Mouse (Mus musculus): Measurements from ENCODE around the gene Rnf41. TPM values are rescaled to one million over a fixed set of nuclear protein-coding genes. Genes with fewer than 3 reads are reported as not detected.

The Rnf41 gene
- total RNA-seq, 2 experiments from 2014 or later: 69.5 to 71.8 TPM

DNA sequence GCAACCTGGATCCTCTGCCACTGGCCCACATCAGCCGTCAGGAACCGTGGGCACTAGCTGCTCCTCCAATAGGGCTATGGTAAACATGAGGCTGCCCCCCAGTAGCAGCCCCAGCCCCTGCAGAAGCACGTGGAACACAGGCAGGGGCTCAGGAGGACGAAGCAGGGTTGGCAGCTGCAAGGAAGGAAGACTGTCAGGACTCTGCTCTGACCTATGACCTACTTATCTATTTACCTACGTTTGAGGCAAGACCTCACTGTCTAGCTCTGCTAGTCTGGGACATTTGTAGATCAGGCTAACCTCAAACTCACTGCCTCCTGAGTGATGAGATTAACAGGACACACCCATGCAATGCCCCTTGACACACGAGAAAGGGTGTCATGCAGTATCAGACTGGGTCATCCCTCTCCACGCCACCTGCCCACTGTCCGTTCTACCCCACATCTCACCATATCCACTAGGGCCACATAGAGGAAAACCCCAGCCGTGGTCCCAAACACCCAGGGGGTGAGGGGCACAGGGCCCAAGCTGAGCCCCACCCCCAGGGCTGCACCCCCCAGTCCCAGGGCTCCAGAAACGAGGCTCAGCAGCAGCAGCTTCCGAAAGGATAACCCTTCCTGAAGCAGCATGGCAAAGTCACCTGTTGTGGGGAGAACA is 15.3 kb upstream of the Rnf41 start:
- no peak for DNase-seq (ENCODE audit: low spot score in 2 of 2)

GRCm38 (mm10) chr10:128396716-128397264 is 14.7 kb upstream of the Rnf41 start:
- no peak for DNase-seq (ENCODE audit: low spot score in 2 of 2)
- Histone ChIP-seq H3K27ac (0 out of 2 replicates have a peak overlapping the region, but pooled peaks have one; percentile 14), H3K4me3 (no peak overlapping the region)
- TF ChIP-seq CTCF (conservative IDR thresholded peaks at IDR 0.05): no peak

More for the DNA sequence above, 15.3 kb upstream of the Rnf41 start:
- no peak for TF ChIP-seq CTCF (conservative IDR thresholded peaks at IDR 0.05)
- H3K27ac ChIP-seq: no peak overlapping the region
- H3K4me3 ChIP-seq: no peak overlapping the region

GRCm38 (mm10) chr10:128397466-128397865 is 14.0 kb upstream of the Rnf41 start:
- TF ChIP-seq CTCF (conservative IDR thresholded peaks at IDR 0.05): no peak
- no peak for DNase-seq (ENCODE audit: low spot score in 2 of 2)
- H3K4me3 ChIP-seq: no peak overlapping the region
- H3K27ac ChIP-seq: 0 out of 2 replicates have a peak overlapping the region, but pooled peaks have one; percentile 14

GRCm38 (mm10) chr10:128400338-128400737 is 11.1 kb upstream of the Rnf41 start:
- TF ChIP-seq CTCF (conservative IDR thresholded peaks at IDR 0.05): no peak
- no peak overlapping the region for H3K4me3 ChIP-seq
- no peak for DNase-seq (ENCODE audit: low spot score in 2 of 2)
- H3K27ac ChIP-seq: no peak overlapping the region

DNA sequence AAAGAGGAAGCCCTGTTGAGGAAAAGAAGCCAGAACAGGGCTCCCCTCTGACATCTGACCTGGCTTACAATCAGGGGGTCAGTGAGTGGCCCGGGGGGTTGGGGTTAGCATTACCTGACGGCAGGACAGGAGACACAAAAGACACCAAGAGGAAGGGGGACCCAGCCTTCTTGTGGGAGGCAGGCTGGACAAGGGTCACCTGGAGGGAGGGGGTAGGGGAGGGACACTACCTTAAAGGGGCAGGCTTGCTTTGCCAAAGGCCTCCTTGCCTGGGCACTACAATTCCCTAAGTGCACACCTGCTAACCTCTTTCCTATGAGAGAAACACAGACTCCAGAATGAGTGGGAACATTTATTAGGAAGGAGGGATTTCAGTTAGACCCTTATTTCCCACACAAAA is 10.4 kb upstream of the Rnf41 start, which contains the start of gene Slc39a5:
TSS of gene Slc39a5 (minus strand) at position 174 of the 400 bp plus-strand sequence.
- H3K27ac ChIP-seq: no peak within 1 kb of the TSS
- no peak within 1 kb of the TSS for H3K4me3 ChIP-seq
- no peak for DNase-seq (ENCODE audit: low spot score in 2 of 2)
- TF ChIP-seq CTCF (conservative IDR thresholded peaks at IDR 0.05): no peak

DNA sequence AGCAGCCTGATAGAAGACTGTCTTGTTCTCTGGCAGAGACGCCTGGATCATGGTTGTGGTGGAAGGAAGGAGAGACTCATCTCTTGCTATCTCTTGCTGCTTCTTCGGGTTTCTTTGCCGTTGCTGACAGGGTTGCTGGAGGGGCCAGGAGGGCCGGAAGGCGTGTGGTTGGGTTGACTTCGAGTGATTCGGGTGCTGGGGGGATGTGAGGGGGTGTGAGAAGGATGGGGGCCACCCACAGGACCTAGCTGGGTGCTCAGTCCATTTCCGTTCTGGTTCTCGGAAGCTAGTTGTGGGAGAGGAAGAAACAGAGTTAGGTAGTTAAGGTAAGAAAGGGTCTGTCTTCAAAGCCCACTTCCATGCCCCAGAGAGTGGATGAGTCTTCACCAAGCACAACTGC is 9.8 kb upstream of the Rnf41 start:
- no peak for DNase-seq (ENCODE audit: low spot score in 2 of 2)
- no peak overlapping the region for H3K27ac ChIP-seq
- no peak for TF ChIP-seq CTCF (conservative IDR thresholded peaks at IDR 0.05)
- no peak overlapping the region for H3K4me3 ChIP-seq

GRCm38 (mm10) chr10:128403931-128404330 is 7.5 kb upstream of the Rnf41 start:
- Histone ChIP-seq H3K4me3 (no peak overlapping the region), H3K27ac (no peak overlapping the region)
- no peak for DNase-seq (ENCODE audit: low spot score in 2 of 2)
- TF ChIP-seq CTCF (conservative IDR thresholded peaks at IDR 0.05): no peak

GRCm38 (mm10) chr10:128408591-128409535 is 2.6 kb upstream of the Rnf41 start:
- H3K4me3 ChIP-seq: peak overlapping the region; percentile 97
- peak; percentile 32 to 57 for DNase-seq (ENCODE audit: low spot score in 2 of 2)
- H3K27ac ChIP-seq: peak overlapping the region; percentile 96
- 0 out of 2 replicates have a peak, but pooled peaks have one; percentile 3 for TF ChIP-seq CTCF (conservative IDR thresholded peaks at IDR 0.05)

DNA sequence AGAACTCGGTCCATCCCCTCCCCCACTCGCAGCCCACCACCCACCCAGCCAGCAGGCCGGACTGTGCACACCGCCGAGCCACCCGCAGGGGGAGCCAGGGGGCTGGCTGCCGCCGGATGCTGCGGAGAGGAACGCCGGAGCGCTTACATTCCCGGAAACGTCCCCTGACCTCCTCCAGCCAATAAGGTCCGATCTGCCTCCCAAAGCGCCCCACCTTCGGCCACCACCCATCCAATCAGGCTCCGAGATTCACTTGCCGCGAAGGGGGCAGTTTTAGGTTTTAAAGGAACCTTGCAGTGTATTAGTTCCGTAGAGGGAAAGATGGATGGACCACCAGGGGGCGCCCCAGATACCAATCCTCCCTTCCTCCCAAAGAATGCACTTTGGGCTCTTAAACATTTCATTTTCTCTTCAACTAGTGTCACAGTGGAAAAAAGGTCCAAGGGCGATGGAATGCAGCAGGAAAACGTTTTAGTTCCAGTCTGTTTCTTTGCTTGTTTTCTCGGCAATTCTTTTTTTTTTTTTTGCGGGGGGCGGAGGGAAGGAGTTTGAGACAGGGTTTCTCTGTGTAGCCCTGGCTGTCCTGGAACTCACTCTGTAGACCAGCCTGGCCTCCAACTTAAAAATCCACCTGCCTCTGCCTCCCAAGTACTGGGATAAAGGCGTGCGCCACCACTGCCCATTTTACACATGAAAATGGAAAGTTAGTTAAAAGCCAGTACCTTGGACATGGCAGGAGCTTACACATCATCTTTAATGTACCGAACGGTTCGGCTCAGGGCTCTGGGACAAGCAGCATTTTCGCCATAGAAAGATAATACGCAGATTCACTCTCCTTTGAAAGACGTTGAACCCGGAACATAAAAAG is 1.5 kb upstream of the Rnf41 start:
- peak; percentile 98 to 99 for DNase-seq (ENCODE audit: low spot score in 2 of 2)
- peak; percentile 87 for TF ChIP-seq CTCF (conservative IDR thresholded peaks at IDR 0.05)
- Histone ChIP-seq H3K4me3 (peak overlapping the region; percentile 97), H3K27ac (peak overlapping the region; percentile 96)

GRCm38 (mm10) chr10:128410560-128410845 is 954 bp upstream of the Rnf41 start:
- Histone ChIP-seq H3K4me3 (peak overlapping the region; percentile 93), H3K27ac (peak overlapping the region; percentile 96)
- no peak for DNase-seq (ENCODE audit: low spot score in 2 of 2)
- no peak for TF ChIP-seq CTCF (conservative IDR thresholded peaks at IDR 0.05)

DNA sequence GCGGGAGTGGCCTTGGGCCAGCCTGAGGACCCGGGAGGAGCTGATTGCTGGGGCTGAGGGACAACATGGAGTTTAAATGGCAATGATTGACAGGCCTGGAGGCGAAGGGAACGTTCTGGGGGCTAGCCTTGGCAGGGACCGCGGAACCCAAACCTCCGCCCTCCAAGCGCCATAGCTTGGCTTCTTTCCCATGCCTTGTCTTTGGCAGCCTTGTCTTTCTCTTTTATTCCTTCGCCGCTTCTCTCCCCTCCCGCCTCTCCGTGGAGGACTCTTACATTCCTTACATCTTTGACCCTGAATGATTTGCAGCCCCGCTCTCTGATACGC is 561 bp downstream of the Rnf41 start:
- TF ChIP-seq CTCF (conservative IDR thresholded peaks at IDR 0.05): no peak
- peak overlapping the region; percentile 96 for H3K27ac ChIP-seq
- no peak for DNase-seq (ENCODE audit: low spot score in 2 of 2)
- H3K4me3 ChIP-seq: peak overlapping the region; percentile 93

GRCm38 (mm10) chr10:128412558-128412957 is 1.1 kb downstream of the Rnf41 start:
- Histone ChIP-seq H3K4me3 (peak overlapping the region; percentile 93), H3K27ac (peak overlapping the region; percentile 96)
- no peak for DNase-seq (ENCODE audit: low spot score in 2 of 2)
- TF ChIP-seq CTCF (conservative IDR thresholded peaks at IDR 0.05): no peak
